Mouse (Mus musculus) stomach, embryonic 16.5 days (tissue): ENCODE data around the gene Slc25a47. TPM values are rescaled to one million over a fixed set of nuclear protein-coding genes. Genes with fewer than 3 reads are reported as not detected.

Source experiments
- ATAC-seq: fragments of 200-750 bp; cut with Nextera tagmentation; 2 replicates; pipeline ENCODE4 v1.8.0; 2017; ENCODE audit warnings: moderate number of reproducible peaks, moderate TSS enrichment; ENCODE audit not compliant: insufficient read depth, low FRiP score
- H3K27ac ChIP-seq: fragments of 300-500 bp; sonication (generic); 2 replicates; pipeline ENCODE4 v1.5.1; 2014; ENCODE audit warnings: low read length
- H3K27me3 ChIP-seq: fragments of 300-500 bp; sonication (generic); 2 replicates; pipeline ENCODE4 v1.6.1; 2014; ENCODE audit warnings: low read length, control low read depth, mixed read lengths; ENCODE audit not compliant: control insufficient read depth, insufficient read depth
- H3K36me3 ChIP-seq: fragments of 300-500 bp; sonication (generic); 2 replicates; pipeline ENCODE4 v1.6.1; 2014; ENCODE audit warnings: low read length; ENCODE audit not compliant: control insufficient read depth, insufficient read depth
- H3K4me1 ChIP-seq: fragments of 300-500 bp; sonication (generic); 2 replicates; pipeline ENCODE4 v1.6.1; 2014; ENCODE audit warnings: low read length, control low read depth, mixed read lengths; ENCODE audit not compliant: control insufficient read depth, insufficient read depth
- H3K4me2 ChIP-seq: fragments of 300-500 bp; sonication (generic); 2 replicates; pipeline ENCODE4 v1.6.1; 2014; ENCODE audit warnings: low read depth, low read length, mixed read lengths
- H3K4me3 ChIP-seq: fragments of 300-500 bp; sonication (generic); replicated peaks from 2 replicates; pipeline ENCODE4 v1.5.1; 2014; ENCODE audit warnings: mild to moderate bottlenecking, low read length
- H3K9ac ChIP-seq: fragments of 300-500 bp; sonication (generic); 2 replicates; pipeline ENCODE4 v1.6.1; 2014; ENCODE audit warnings: low read length
- H3K9me3 ChIP-seq: fragments of 300-500 bp; sonication (generic); replicated peaks from 2 replicates; pipeline ENCODE4 v1.6.1; 2016; ENCODE audit warnings: low read length, control low read depth; ENCODE audit not compliant: control insufficient read depth
- WGBS: fragments of 180-500 bp; shearing (Covaris S2); extraction: QIAGEN DNeasy Blood & Tissue Kit; methylation state at CpG from one replicate; pipeline ENCODE4 v1.1.7; 2014; 5-methylcytosine and 5-hydroxymethylcytosine counted together
- polyA plus RNA-seq: library from polyadenylated mRNA; unstranded; fragments of >200 nt; fragmentation: Nextera tagmentation; extraction: Ambion mirVana; gene quantifications from 2 replicates; pipeline ENCODE4 v1.2.1, GENCODE M21; 2015

Slc25a47 gene
- polyA plus RNA-seq, 1 experiment from 2014 or later, result 10.0 TPM

- 60% methylated on average over 8 of the region's 8 CpGs for WGBS
These were observed 12.8 kb upstream of the Slc25a47 start for GRCm38 (mm10) chr12:108823036-108823435.

DNA sequence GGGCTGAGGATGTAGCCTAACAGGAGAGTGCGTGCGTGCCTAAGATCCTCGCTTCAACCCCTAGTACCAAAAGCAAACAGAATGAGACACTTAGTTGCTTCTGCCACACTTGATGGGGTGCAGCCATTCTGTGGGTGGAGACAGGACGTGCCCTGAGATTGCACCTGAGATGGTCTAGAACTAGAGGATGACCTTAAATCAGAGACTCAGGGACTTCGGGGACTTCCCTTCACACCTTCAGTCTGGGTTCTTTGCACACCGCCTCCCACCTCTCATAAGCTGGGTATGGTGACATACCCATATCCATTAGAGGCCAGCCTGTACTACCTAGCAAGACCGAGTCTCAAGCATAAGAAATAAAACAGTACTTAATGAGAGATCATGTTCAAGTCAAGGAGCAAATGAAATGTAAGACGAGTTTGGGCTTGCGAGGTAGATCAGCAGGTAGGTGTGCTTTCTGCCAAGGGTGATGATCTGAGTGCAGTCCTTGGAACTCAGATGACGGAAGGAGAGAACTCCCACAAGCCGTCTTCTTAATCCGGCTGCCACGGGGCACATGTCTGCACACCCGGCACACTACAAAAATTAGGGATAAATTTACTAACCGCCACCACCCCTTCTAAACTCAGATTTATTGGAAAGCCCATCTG lies 11.5 kb upstream of the Slc25a47 start:
- Histone ChIP-seq H3K36me3 (peaks cover 4% of the 10 kb centered on the region; the same call in 1 of the 2 replicates), H3K4me1 (no peaks in the 10 kb centered on the region), H3K27ac (no peak overlapping the region), H3K4me2 (no peak overlapping the region), H3K4me3 (no peak overlapping the region), H3K27me3 (no peaks in the 10 kb centered on the region), H3K9ac (no peak overlapping the region), H3K9me3 (no peaks in the 10 kb centered on the region)
- 78% methylated on average over 15 of the region's 15 CpGs for WGBS
- ATAC-seq, result no peak

More at GRCm38 (mm10) chr12:108823036-108823435, 12.8 kb upstream of the Slc25a47 start:
- no peaks in the 10 kb centered on the region for H3K9me3 ChIP-seq
- no peak for ATAC-seq
- H3K4me2 ChIP-seq, result no peak overlapping the region
- H3K4me1 ChIP-seq, result no peaks in the 10 kb centered on the region
- no peak overlapping the region for H3K4me3 ChIP-seq
- H3K36me3 ChIP-seq, result peaks cover 4% of the 10 kb centered on the region; the same call in 1 of the 2 replicates
- no peak overlapping the region for H3K9ac ChIP-seq
- no peaks in the 10 kb centered on the region for H3K27me3 ChIP-seq
- H3K27ac ChIP-seq, result no peak overlapping the region

- H3K4me2 ChIP-seq, result no peak overlapping the region
- H3K4me3 ChIP-seq, result no peak overlapping the region
- H3K9me3 ChIP-seq, result no peaks in the 10 kb centered on the region
- WGBS, result 91% methylated on average over 13 of the region's 13 CpGs
- H3K9ac ChIP-seq, result no peak overlapping the region
- no peaks in the 10 kb centered on the region for H3K4me1 ChIP-seq
- H3K27me3 ChIP-seq, result no peaks in the 10 kb centered on the region
- no peak for ATAC-seq
- H3K27ac ChIP-seq, result no peak overlapping the region
- H3K36me3 ChIP-seq, result peaks cover 4% of the 10 kb centered on the region; the same call in 1 of the 2 replicates
These were observed 10.2 kb upstream of the Slc25a47 start for GRCm38 (mm10) chr12:108825561-108826224.

- WGBS, result 92% methylated on average over 19 of the region's 19 CpGs
- Histone ChIP-seq H3K4me3 (no peak overlapping the region), H3K4me1 (no peaks in the 10 kb centered on the region), H3K9me3 (no peaks in the 10 kb centered on the region), H3K27ac (no peak overlapping the region), H3K9ac (no peak overlapping the region), H3K27me3 (no peaks in the 10 kb centered on the region), H3K36me3 (peaks cover 4% of the 10 kb centered on the region; the same call in 1 of the 2 replicates), H3K4me2 (no peak overlapping the region)
- ATAC-seq, result no peak
These were observed 9.4 kb upstream of the Slc25a47 start for GRCm38 (mm10) chr12:108826282-108826957.

DNA sequence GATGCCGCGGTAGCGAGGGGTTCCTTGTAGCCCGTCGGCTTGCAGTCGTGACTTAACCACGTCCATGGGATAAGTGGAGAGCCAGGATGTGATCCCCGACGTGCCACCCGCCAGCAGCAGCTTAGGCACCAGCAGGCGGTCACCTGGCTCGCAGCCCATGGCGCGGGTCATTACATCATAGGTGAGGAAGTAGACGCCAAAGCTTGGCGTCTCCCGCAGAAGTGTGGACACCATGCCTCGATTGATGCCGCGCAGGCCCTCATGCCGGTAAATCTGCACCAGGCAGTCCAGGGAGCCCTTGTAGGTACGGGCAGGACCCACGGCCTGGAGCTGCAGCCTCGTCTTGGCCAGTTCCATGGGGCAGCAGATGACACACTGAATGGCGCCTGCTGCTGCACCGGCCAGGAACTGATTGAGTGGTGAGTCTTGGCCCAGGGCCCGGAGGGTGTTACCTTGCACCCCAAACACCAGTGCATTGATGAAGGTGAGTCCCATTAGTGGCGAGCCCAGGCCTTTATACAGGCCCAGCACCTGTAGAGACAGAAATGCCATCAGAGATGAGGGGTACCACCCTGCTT lies 8.8 kb upstream of the Slc25a47 start:
- Histone ChIP-seq H3K27ac (no peak overlapping the region), H3K4me3 (no peak overlapping the region)

GRCm38 (mm10) chr12:108827641-108828040 lies 8.2 kb upstream of the Slc25a47 start:
- WGBS, result 89% methylated on average over 6 of the region's 6 CpGs
- ATAC-seq, result no peak
- peaks cover 4% of the 10 kb centered on the region; the same call in 1 of the 2 replicates for H3K36me3 ChIP-seq
- no peak overlapping the region for H3K9ac ChIP-seq
- no peak overlapping the region for H3K4me3 ChIP-seq
- H3K4me2 ChIP-seq, result no peak overlapping the region
- no peaks in the 10 kb centered on the region for H3K4me1 ChIP-seq
- no peaks in the 10 kb centered on the region for H3K9me3 ChIP-seq
- no peaks in the 10 kb centered on the region for H3K27me3 ChIP-seq
- no peak overlapping the region for H3K27ac ChIP-seq

More for the DNA sequence above, 8.8 kb upstream of the Slc25a47 start:
- no peak overlapping the region for H3K9ac ChIP-seq
- no peak for ATAC-seq
- no peaks in the 10 kb centered on the region for H3K9me3 ChIP-seq
- no peak overlapping the region for H3K4me2 ChIP-seq
- 94% methylated on average over 28 of the region's 28 CpGs for WGBS
- H3K36me3 ChIP-seq, result peaks cover 4% of the 10 kb centered on the region; the same call in 1 of the 2 replicates
- no peaks in the 10 kb centered on the region for H3K4me1 ChIP-seq
- no peaks in the 10 kb centered on the region for H3K27me3 ChIP-seq

DNA sequence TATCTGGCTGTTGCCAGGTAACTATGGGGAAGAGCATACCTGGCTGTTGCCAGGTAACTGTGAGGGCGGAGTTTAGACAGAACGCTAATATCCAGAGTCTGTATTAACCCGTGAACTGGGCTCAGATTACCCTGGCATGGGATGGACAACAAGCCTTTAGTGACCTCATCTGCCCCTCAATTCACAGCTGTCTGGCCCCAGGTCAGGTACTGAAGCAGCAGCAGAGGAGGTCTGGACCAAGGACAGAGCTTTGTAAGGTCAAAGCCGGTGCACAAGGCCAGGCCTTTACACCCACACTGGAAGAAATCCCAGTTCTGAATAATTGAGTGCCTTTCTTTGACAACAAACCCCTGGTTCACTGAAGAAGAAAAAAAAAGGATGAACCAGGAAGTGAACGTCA lies 6.2 kb upstream of the Slc25a47 start:
- Histone ChIP-seq H3K36me3 (peaks cover 4% of the 10 kb centered on the region; the same call in 1 of the 2 replicates), H3K4me1 (no peaks in the 10 kb centered on the region), H3K4me3 (no peak overlapping the region), H3K9me3 (no peaks in the 10 kb centered on the region), H3K4me2 (no peak overlapping the region), H3K9ac (no peak overlapping the region), H3K27ac (no peak overlapping the region), H3K27me3 (no peaks in the 10 kb centered on the region)
- ATAC-seq, result no peak
- 60% methylated on average over 5 of the region's 5 CpGs for WGBS

DNA sequence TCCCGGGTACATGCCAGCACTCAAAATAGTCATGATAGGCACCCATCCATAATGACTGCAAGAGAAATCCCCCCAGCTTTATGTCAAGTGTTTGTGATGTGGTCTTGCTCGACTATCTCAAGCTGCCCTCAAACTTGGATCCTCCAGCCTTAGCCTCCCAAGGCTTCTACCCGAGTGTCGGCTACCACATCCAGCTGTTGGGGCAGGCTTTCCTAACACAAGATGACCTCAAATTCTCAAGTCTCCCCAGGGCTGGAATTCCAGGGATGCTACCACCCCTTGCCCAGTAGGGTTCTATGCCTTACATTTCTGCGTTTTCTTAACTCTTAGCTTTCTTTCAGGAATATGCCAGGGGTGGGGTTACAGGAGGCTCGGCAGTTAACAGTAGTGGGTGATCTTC lies 5.5 kb upstream of the Slc25a47 start:
- 85% methylated on average over 6 of the region's 6 CpGs for WGBS
- ATAC-seq, result no peak

More for the DNA sequence above, 5.5 kb upstream of the Slc25a47 start:
- H3K27ac ChIP-seq, result no peak overlapping the region
- no peaks in the 10 kb centered on the region for H3K4me1 ChIP-seq
- no peak overlapping the region for H3K4me3 ChIP-seq
- H3K9ac ChIP-seq, result no peak overlapping the region
- H3K36me3 ChIP-seq, result peaks cover 4% of the 10 kb centered on the region; the same call in 1 of the 2 replicates
- H3K9me3 ChIP-seq, result no peaks in the 10 kb centered on the region
- no peak overlapping the region for H3K4me2 ChIP-seq
- no peaks in the 10 kb centered on the region for H3K27me3 ChIP-seq
